Mouse (Mus musculus): Measurements from ENCODE around the gene Msh5. TPM values are rescaled to one million over a fixed set of nuclear protein-coding genes. Genes with fewer than 3 reads are reported as not detected.

Msh5 gene
- total RNA-seq, 2 experiments from 2014 or later = 0.19 to 0.62 TPM

- ATAC-seq (replicated peaks; ENCODE audit: poor library complexity, severe bottlenecking) = no peak
Measured at GRCm38 (mm10) chr17:35071454-35071853, 24.9 kb upstream of the Msh5 start.

- no peak for ATAC-seq (replicated peaks; ENCODE audit: poor library complexity, severe bottlenecking)
Measured at GRCm38 (mm10) chr17:35070556-35071229, 24.1 kb upstream of the Msh5 start.

- ATAC-seq (replicated peaks; ENCODE audit: poor library complexity, severe bottlenecking) = no peak
Measured at GRCm38 (mm10) chr17:35068213-35068914, 21.8 kb upstream of the Msh5 start.

GRCm38 (mm10) chr17:35066084-35066483 lies 19.5 kb upstream of the Msh5 start, which contains the start of gene Mpig6b:
Gene Mpig6b (minus strand): TSS chr17:35066184.
- ATAC-seq (replicated peaks; ENCODE audit: poor library complexity, severe bottlenecking) = no peak

- peak; percentile 36 for ATAC-seq (replicated peaks; ENCODE audit: poor library complexity, severe bottlenecking)
Measured at GRCm38 (mm10) chr17:35064951-35065947, 18.7 kb upstream of the Msh5 start, which contains the start of gene Ly6g6c. Gene Ly6g6c (plus strand): TSS chr17:35065388.

GRCm38 (mm10) chr17:35064378-35064877 lies 17.9 kb upstream of the Msh5 start:
- no peak for ATAC-seq (replicated peaks; ENCODE audit: poor library complexity, severe bottlenecking)

- no peak for ATAC-seq (replicated peaks; ENCODE audit: poor library complexity, severe bottlenecking)
Measured at GRCm38 (mm10) chr17:35063466-35063865, 16.9 kb upstream of the Msh5 start.

GRCm38 (mm10) chr17:35061299-35061698 lies 14.8 kb upstream of the Msh5 start:
- ATAC-seq (replicated peaks; ENCODE audit: poor library complexity, severe bottlenecking) = no peak

GRCm38 (mm10) chr17:35060737-35061297 lies 14.3 kb upstream of the Msh5 start:
- no peak for ATAC-seq (replicated peaks; ENCODE audit: poor library complexity, severe bottlenecking)

- ATAC-seq (replicated peaks; ENCODE audit: poor library complexity, severe bottlenecking) = no peak
Measured at GRCm38 (mm10) chr17:35060071-35060470, 13.5 kb upstream of the Msh5 start.

GRCm38 (mm10) chr17:35058911-35059892 lies 12.7 kb upstream of the Msh5 start, which contains the start of gene Ddah2:
Gene Ddah2 (plus strand): TSS chr17:35059035.
- ATAC-seq (replicated peaks; ENCODE audit: poor library complexity, severe bottlenecking) = peak; percentile 83

- ATAC-seq (replicated peaks; ENCODE audit: poor library complexity, severe bottlenecking) = no peak
Measured at GRCm38 (mm10) chr17:35058316-35058715, 11.8 kb upstream of the Msh5 start.

- no peak for ATAC-seq (replicated peaks; ENCODE audit: poor library complexity, severe bottlenecking)
Measured at GRCm38 (mm10) chr17:35057090-35057489, 10.5 kb upstream of the Msh5 start.

- ATAC-seq (replicated peaks; ENCODE audit: poor library complexity, severe bottlenecking) = no peak
Measured at GRCm38 (mm10) chr17:35055691-35056495, 9.3 kb upstream of the Msh5 start.

- ATAC-seq (replicated peaks; ENCODE audit: poor library complexity, severe bottlenecking) = no peak
Measured at GRCm38 (mm10) chr17:35052271-35052798, 5.8 kb upstream of the Msh5 start.

GRCm38 (mm10) chr17:35051156-35052086 lies 4.9 kb upstream of the Msh5 start:
- ATAC-seq (replicated peaks; ENCODE audit: poor library complexity, severe bottlenecking) = peak; percentile 66

Data from granulocyte monocyte progenitor cell, adult 5-6 weeks (primary cell).